Mouse (Mus musculus): ENCODE results near the gene Morc3.

GRCm38 (mm10) chr16:93797841-93798492 is 34.0 kb upstream of the Morc3 start:
- TF ChIP-seq POLR2A (IDR thresholded peaks at IDR 0.05; ENCODE audit: borderline replicate concordance, extremely low read depth, insufficient read depth, insufficient read length, poor library complexity, severe bottlenecking), result no peak
- no peak for TF ChIP-seq CTCF (IDR thresholded peaks at IDR 0.05; ENCODE audit: borderline replicate concordance, extremely low read depth, insufficient read depth, insufficient read length)
